Mouse (Mus musculus): ENCODE measurements at regions not wholly inside any gene's neighbourhood (a gene's known extent, or its start where the extent isn't known, plus 50 kb on each side); places are given as distances from the start of the nearest gene placed in this dataset.

DNA sequence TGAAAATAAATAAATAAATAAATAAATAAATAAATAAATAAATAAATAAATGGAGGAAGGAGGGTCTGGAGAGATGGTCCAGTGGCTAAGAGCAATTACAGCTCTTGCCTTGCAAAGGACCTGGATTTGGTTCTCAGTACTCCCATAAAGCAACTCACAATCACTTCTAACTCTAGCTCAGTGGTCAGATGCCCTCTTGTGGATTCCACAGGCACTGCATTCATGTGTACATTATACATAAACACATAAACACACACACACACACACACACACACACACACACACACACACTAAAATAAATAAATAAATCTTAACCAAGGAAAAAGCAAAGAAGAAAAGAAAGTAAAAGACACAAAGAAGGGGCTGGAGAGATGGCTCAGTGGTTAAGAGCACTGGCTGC lies 74.2 kb upstream of the Dhx40 start:
- Histone ChIP-seq H3K4me3 (ENCODE audit: insufficient read depth, low read length) (no peak overlapping the region), H3K4me1 (ENCODE audit: control insufficient read depth, insufficient read depth, low read length) (peaks cover 3% of the 10 kb centered on the region), H3K27ac (ENCODE audit: insufficient read depth, low read depth, low read length) (no peak overlapping the region)
- TF ChIP-seq POLR2A (IDR thresholded peaks at IDR 0.05; ENCODE audit: borderline replicate concordance, low read depth, low read length) (no peak), CTCF (IDR thresholded peaks at IDR 0.05; ENCODE audit: low read depth, low read length) (no peak)

DNA sequence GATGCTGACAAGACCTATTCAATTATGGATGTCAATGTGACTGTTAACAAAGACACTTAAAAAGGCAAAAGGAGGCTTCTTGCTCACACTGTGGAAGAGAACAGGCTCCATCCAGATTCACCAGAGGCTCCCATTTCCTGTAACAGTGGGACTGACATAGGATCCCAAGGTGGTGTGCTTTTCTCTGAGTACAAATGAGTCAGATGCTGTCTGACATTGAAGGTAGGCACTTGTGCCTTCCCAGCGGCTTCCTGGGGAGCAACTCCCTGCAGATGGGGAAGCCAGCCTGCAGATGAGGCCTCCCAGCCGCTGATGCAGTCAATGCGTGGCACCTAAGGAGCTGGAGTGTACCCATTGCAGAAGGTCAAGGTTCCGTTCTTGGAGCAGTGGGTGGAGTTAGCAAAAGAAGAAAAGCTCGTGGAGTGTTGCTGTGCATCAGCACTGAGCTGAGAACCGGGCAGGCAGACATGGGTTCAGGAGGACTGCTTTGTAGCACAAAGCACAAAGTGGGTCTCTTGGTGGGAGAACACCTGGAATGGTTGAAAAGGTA lies 71.9 kb upstream of the Dhx40 start:
- TF ChIP-seq POLR2A (IDR thresholded peaks at IDR 0.05; ENCODE audit: borderline replicate concordance, low read depth, low read length) (no peak), CTCF (IDR thresholded peaks at IDR 0.05; ENCODE audit: low read depth, low read length) (no peak)
- Histone ChIP-seq H3K4me3 (ENCODE audit: insufficient read depth, low read length) (no peak overlapping the region), H3K27ac (ENCODE audit: insufficient read depth, low read depth, low read length) (no peak overlapping the region), H3K4me1 (ENCODE audit: control insufficient read depth, insufficient read depth, low read length) (peaks cover 3% of the 10 kb centered on the region)

DNA sequence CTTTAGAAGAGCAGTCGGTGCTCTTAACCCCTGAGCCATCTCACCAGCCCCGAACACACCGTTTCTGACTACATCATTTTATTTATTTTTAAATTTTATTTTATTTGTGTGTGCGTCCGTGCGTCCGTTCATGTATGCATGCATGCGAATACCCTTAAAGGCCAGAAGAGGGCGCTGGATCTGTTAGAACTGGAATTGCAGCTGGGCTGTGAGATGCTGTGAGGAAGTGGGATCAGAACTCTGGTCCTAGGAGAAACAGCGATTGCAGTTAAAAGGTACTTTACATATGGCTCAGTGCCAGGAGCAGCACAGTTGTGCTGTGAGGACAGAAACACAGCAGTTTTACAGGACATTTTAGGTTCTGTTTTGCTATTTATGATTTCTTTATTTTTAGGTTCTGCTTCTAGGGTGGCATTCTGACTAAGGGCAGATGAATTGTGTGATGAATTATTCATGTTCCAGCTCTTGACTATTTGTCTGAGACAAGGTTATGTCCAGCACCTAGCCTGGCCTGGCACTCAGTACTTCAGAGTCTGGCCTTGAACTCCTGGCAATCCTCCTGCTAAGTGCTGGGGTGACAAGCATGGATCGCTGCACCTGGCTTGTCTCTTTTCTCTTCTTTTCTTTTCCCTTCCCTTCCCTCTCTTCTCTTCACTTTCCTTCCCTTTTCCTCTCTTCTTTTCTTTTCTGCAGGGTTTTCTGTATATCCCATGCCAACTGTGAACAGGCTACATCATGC lies 71.0 kb upstream of the Dhx40 start:
- Histone ChIP-seq H3K27ac (ENCODE audit: insufficient read depth, low read depth, low read length) (no peak overlapping the region), H3K4me3 (ENCODE audit: insufficient read depth, low read length) (no peak overlapping the region), H3K4me1 (ENCODE audit: control insufficient read depth, insufficient read depth, low read length) (peaks cover 3% of the 10 kb centered on the region)
- TF ChIP-seq CTCF (IDR thresholded peaks at IDR 0.05; ENCODE audit: low read depth, low read length): peak; percentile 51; the same call in 1 of the 2 replicates
- TF ChIP-seq POLR2A (IDR thresholded peaks at IDR 0.05; ENCODE audit: borderline replicate concordance, low read depth, low read length): no peak

- Histone ChIP-seq H3K4me3 (ENCODE audit: insufficient read depth, low read length) (no peak overlapping the region), H3K4me1 (ENCODE audit: control insufficient read depth, insufficient read depth, low read length) (peaks cover 3% of the 10 kb centered on the region), H3K27ac (ENCODE audit: insufficient read depth, low read depth, low read length) (no peak overlapping the region)
- no peak for TF ChIP-seq POLR2A (IDR thresholded peaks at IDR 0.05; ENCODE audit: borderline replicate concordance, low read depth, low read length)
- no peak for TF ChIP-seq CTCF (IDR thresholded peaks at IDR 0.05; ENCODE audit: low read depth, low read length)
Measured at GRCm38 (mm10) chr11:86876509-86876908, 69.0 kb upstream of the Dhx40 start.

- Histone ChIP-seq H3K4me1 (ENCODE audit: control insufficient read depth, insufficient read depth, low read length) (peaks cover 3% of the 10 kb centered on the region), H3K4me3 (ENCODE audit: insufficient read depth, low read length) (no peak overlapping the region), H3K27ac (ENCODE audit: insufficient read depth, low read depth, low read length) (no peak overlapping the region)
- TF ChIP-seq CTCF (IDR thresholded peaks at IDR 0.05; ENCODE audit: low read depth, low read length) (no peak), POLR2A (IDR thresholded peaks at IDR 0.05; ENCODE audit: borderline replicate concordance, low read depth, low read length) (no peak)
Measured at GRCm38 (mm10) chr11:86875738-86876137, 68.2 kb upstream of the Dhx40 start.

DNA sequence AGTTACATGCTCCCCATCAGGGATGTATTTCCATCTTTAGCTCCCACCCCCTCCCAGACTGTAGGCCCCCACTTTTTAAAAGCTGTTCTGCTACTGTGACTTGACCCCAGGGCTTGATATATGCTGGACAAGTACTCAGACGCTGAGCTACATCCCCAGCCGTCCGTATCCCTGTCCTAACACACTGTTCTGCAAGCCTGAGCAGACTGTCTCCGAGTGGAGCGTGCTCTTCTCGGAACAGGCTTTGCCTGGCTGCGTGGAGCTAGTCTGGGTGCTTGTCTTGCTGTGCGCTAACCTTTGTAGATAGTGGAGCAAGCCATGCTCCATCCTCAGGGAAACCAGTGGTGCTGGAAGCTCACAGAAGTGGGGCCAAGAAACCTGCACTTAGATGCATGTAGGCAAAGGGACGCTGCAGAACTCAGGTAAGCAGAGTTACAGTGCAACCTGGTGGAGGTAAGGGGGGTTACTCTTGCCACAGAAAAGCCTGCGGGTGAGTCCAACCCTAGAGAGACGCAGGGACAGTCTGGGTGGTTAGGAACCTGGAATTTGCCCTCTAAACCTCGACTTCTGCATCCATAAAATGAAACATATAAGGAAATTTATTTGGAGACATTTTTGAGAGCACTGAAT lies 67.2 kb upstream of the Dhx40 start:
- no peak overlapping the region for H3K4me3 ChIP-seq (ENCODE audit: insufficient read depth, low read length)
- H3K4me1 ChIP-seq (ENCODE audit: control insufficient read depth, insufficient read depth, low read length): peaks cover 3% of the 10 kb centered on the region
- no peak for TF ChIP-seq CTCF (IDR thresholded peaks at IDR 0.05; ENCODE audit: low read depth, low read length)
- TF ChIP-seq POLR2A (IDR thresholded peaks at IDR 0.05; ENCODE audit: borderline replicate concordance, low read depth, low read length): no peak
- H3K27ac ChIP-seq (ENCODE audit: insufficient read depth, low read depth, low read length): no peak overlapping the region

DNA sequence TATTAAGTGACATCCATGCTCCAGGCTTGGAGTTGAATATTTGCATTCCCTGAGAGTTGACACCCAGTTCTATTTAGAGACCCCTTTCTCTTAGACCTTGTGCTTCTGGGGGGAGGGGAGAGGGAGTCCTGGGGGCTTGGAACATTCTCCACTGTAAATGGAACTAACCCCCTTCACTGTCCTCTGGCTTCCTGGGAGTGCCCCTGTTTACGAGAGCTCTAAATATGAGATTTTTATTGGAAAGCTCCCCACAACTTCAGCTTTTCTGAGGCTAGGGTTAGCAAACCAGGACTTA lies 65.8 kb upstream of the Dhx40 start:
- TF ChIP-seq CTCF (IDR thresholded peaks at IDR 0.05; ENCODE audit: low read depth, low read length) (no peak), POLR2A (IDR thresholded peaks at IDR 0.05; ENCODE audit: borderline replicate concordance, low read depth, low read length) (no peak)
- Histone ChIP-seq H3K4me1 (ENCODE audit: control insufficient read depth, insufficient read depth, low read length) (peaks cover 3% of the 10 kb centered on the region), H3K4me3 (ENCODE audit: insufficient read depth, low read length) (no peak overlapping the region), H3K27ac (ENCODE audit: insufficient read depth, low read depth, low read length) (no peak overlapping the region)

DNA sequence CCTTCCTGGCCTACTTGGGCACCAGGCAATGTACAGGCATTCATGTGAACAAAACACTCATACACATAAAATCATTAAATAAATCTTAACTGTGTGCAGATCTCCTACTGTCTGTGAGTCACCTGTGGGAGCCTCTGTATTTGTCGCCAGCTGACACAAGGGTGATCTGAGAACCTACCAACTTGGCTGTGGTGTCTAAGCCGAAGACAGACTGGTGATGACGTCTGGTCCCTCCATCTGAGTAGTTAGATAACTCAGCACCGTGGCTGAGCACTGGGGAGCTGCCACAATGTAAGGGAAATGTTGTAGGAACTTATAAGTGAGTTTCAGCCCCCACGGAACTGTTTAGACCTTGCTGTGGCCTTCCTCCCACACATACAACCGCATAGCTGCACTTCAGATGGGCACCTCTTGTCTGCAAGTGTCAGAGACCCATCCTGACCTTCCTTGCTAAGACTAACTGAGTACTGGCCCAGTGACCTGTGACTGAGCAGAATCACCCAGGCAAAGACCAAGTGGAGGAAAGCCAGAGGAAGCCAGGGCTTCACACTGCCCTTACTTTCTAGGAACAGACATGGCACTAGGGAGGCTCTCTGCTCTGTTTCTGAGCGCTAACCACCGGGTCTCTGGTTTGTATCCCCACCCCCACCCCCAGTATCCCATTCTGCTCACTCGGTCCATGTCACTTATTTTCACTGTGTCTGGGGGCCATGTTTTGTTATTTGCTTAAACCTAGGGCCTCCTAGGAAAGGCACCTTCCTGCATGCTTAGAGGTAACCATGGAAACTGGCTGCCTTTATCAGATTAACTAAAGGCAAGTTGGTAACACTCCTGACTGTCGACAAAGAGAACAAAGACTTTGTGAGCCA lies 65.2 kb upstream of the Dhx40 start:
- H3K27ac ChIP-seq (ENCODE audit: insufficient read depth, low read depth, low read length): no peak overlapping the region
- no peak overlapping the region for H3K4me3 ChIP-seq (ENCODE audit: insufficient read depth, low read length)

GRCm38 (mm10) chr11:86871782-86872181 lies 64.2 kb upstream of the Dhx40 start:
- H3K4me3 ChIP-seq (ENCODE audit: insufficient read depth, low read length): no peak overlapping the region
- no peaks in the 10 kb centered on the region for H3K4me1 ChIP-seq (ENCODE audit: control insufficient read depth, insufficient read depth, low read length)
- no peak for TF ChIP-seq CTCF (IDR thresholded peaks at IDR 0.05; ENCODE audit: low read depth, low read length)
- TF ChIP-seq POLR2A (IDR thresholded peaks at IDR 0.05; ENCODE audit: borderline replicate concordance, low read depth, low read length): no peak
- H3K27ac ChIP-seq (ENCODE audit: insufficient read depth, low read depth, low read length): no peak overlapping the region

More for the DNA sequence above, 65.2 kb upstream of the Dhx40 start:
- H3K4me1 ChIP-seq (ENCODE audit: control insufficient read depth, insufficient read depth, low read length): peaks cover 3% of the 10 kb centered on the region
- no peak for TF ChIP-seq CTCF (IDR thresholded peaks at IDR 0.05; ENCODE audit: low read depth, low read length)
- no peak for TF ChIP-seq POLR2A (IDR thresholded peaks at IDR 0.05; ENCODE audit: borderline replicate concordance, low read depth, low read length)
